In genomic region chr5:147319653-147320052, GRCm38 (mm10) we compare ENCODE assay signal across 8 mouse cellular contexts. TPM values are rescaled to one million over a fixed set of nuclear protein-coding genes. Genes with fewer than 3 reads are reported as not detected.
DNase-seq lines count a peak whose midpoint lies in the region; ATAC-seq and TF ChIP-seq lines count a peak whose summit lies in the region.
"Had no signal": no experiment of that assay in that cellular context is flagged by ENCODE, and none has a peak within 500 bp of the region (broad histone marks: within the 10 kb centered on the region; RNA-seq: fewer than 3 reads in every experiment).

No protein-coding gene starts in this region.

- DNase-seq in left cerebral cortex, adult 2 months (ENCODE audit: extremely low spot score in 1 of 2, low spot score in 2 of 2), result no peak
- DNase-seq in left cerebral cortex, adult 18-20 months (ENCODE audit: low spot score in 2 of 2), result no peak
- peak; percentile 86 for DNase-seq in MN1 (ENCODE audit: low spot score)
- DNase-seq in urinary bladder, postnatal 25 days (ENCODE audit: low spot score), result no peak

- peak; percentile 67 for ATAC-seq in common myeloid progenitor, adult 5-6 weeks (replicated peaks; ENCODE audit: low read depth, poor library complexity, severe bottlenecking)
- no peak for ATAC-seq in intestine, postnatal 0 days
- ATAC-seq in neural tube, embryonic 13.5 days (ENCODE audit: low read depth), result peak; percentile 44; the same call in 1 of the 2 replicates

- no peak overlapping the region for H3K4me3 ChIP-seq in left cerebral cortex, adult 2 months
- no peak overlapping the region for H3K4me3 ChIP-seq in intestine, postnatal 0 days (ENCODE audit: low read depth, low read length)
- H3K4me3 ChIP-seq in neural tube, embryonic 13.5 days, result no peak overlapping the region

- no peaks in the 10 kb centered on the region for H3K4me1 ChIP-seq in intestine, postnatal 0 days (replicated peaks; ENCODE audit: control insufficient read depth, insufficient read depth, low read length)
- peaks cover 9% of the 10 kb centered on the region; the same call in 1 of the 2 replicates for H3K4me1 ChIP-seq in neural tube, embryonic 13.5 days (replicated peaks)

- no peak overlapping the region for H3K4me2 ChIP-seq in intestine, postnatal 0 days (replicated peaks; ENCODE audit: low read depth)
- no peak overlapping the region for H3K4me2 ChIP-seq in neural tube, embryonic 13.5 days

- peaks cover 11% of the 10 kb centered on the region; the same call in 1 of the 2 replicates for H3K27me3 ChIP-seq in intestine, postnatal 0 days (replicated peaks; ENCODE audit: control insufficient read depth, insufficient read depth, low read length)
- H3K27me3 ChIP-seq in neural tube, embryonic 13.5 days, result peaks cover 74% of the 10 kb centered on the region

- intact Hi-C loops in left cerebral cortex, adult 2 months (cut with DNase I), result loop anchor here (1.0 to 2.0 kb wide), 5 partner anchors 336 to 645 kb away; no protein-coding TSS in a partner anchor

- no peaks in the 10 kb centered on the region for H3K9me3 ChIP-seq in intestine, postnatal 0 days (ENCODE audit: control insufficient read depth)
- no peaks in the 10 kb centered on the region for H3K9me3 ChIP-seq in neural tube, embryonic 13.5 days

- H3K27ac ChIP-seq in left cerebral cortex, adult 2 months, result no peak overlapping the region
- no peak overlapping the region for H3K27ac ChIP-seq in intestine, postnatal 0 days (ENCODE audit: low read depth, low read length)
- no peak overlapping the region for H3K27ac ChIP-seq in neural tube, embryonic 13.5 days (replicated peaks)

- no peaks in the 10 kb centered on the region for H3K36me3 ChIP-seq in intestine, postnatal 0 days (ENCODE audit: control insufficient read depth, insufficient read depth)
- no peaks in the 10 kb centered on the region for H3K36me3 ChIP-seq in neural tube, embryonic 13.5 days

- TF ChIP-seq CTCF in left cerebral cortex, adult 2 months (IDR thresholded peaks at IDR 0.05), result peak; percentile 82
- TF ChIP-seq CTCF in intestine, postnatal 0 days (IDR thresholded peaks at IDR 0.05; ENCODE audit: low read depth), result peak; percentile 89

- no peak overlapping the region for H3K9ac ChIP-seq in intestine, postnatal 0 days (ENCODE audit: low read depth, low read length)
- no peak overlapping the region for H3K9ac ChIP-seq in neural tube, embryonic 13.5 days

RNA-seq across cellular contexts. Expression of gene Urad, which starts 2.6 kb away (rescaled TPM):
- not detected for total RNA-seq in left cerebral cortex, adult 2 months (2021)
- not detected for total RNA-seq in left cerebral cortex, adult 18-20 months (2021)
- total RNA-seq in common myeloid progenitor, adult 5-6 weeks (2017), result not detected in 2 replicates
- polyA plus RNA-seq in intestine, postnatal 0 days (2015; fragmentation: Nextera tagmentation; extraction: Ambion mirVana), result 0.95 and 1.1 TPM in 2 replicates
- not detected in 2 replicates for polyA plus RNA-seq in neural tube, embryonic 13.5 days (2015; fragmentation: Nextera tagmentation; extraction: Ambion mirVana)
- polyA plus RNA-seq: heart, embryonic 16.5 days had no signal

RNA-seq across cellular contexts. Expression of gene Cdx2, which starts 12.6 kb away (rescaled TPM):
- total RNA-seq in left cerebral cortex, adult 2 months (2021), result not detected
- total RNA-seq in left cerebral cortex, adult 18-20 months (2021), result not detected
- total RNA-seq in common myeloid progenitor, adult 5-6 weeks (2017), result not detected in 2 replicates
- polyA plus RNA-seq in intestine, postnatal 0 days (2015; fragmentation: Nextera tagmentation; extraction: Ambion mirVana), result 35.0 and 38.9 TPM in 2 replicates
- not detected in 2 replicates for polyA plus RNA-seq in neural tube, embryonic 13.5 days (2015; fragmentation: Nextera tagmentation; extraction: Ambion mirVana)

RNA-seq across cellular contexts. Expression of gene Pdx1, which starts 49.9 kb away (rescaled TPM):
- total RNA-seq in left cerebral cortex, adult 2 months (2021), result not detected
- total RNA-seq in left cerebral cortex, adult 18-20 months (2021), result not detected
- not detected in 2 replicates for total RNA-seq in common myeloid progenitor, adult 5-6 weeks (2017)
- 6.7 and 9.2 TPM in 2 replicates for polyA plus RNA-seq in intestine, postnatal 0 days (2015; fragmentation: Nextera tagmentation; extraction: Ambion mirVana)
- not detected in 2 replicates for polyA plus RNA-seq in neural tube, embryonic 13.5 days (2015; fragmentation: Nextera tagmentation; extraction: Ambion mirVana)
- polyA plus RNA-seq: heart, embryonic 16.5 days had no signal
